Mouse (Mus musculus): ENCODE results near the gene Dst.

- TF ChIP-seq CTCF (IDR thresholded peaks at IDR 0.05; ENCODE audit: insufficient read depth, low read depth, low read length) = no peak
- TF ChIP-seq POLR2A (IDR thresholded peaks at IDR 0.05; ENCODE audit: insufficient read depth, low read depth, low read length) = no peak
Measured at GRCm38 (mm10) chr1:34103176-34103575, 195.2 kb downstream of the Dst start.
